Mouse (Mus musculus) intestine, embryonic 14.5 days (tissue): ENCODE data around the gene Ighmbp2. TPM values are rescaled to one million over a fixed set of nuclear protein-coding genes. Genes with fewer than 3 reads are reported as not detected.

Experiments used
- ATAC-seq: fragments of 200-750 bp; cut with Nextera tagmentation; replicated peaks from 2 replicates; pipeline ENCODE4 v1.8.0; 2017; ENCODE audit warnings: low read depth, moderate number of reproducible peaks, moderate TSS enrichment, moderate library complexity; ENCODE audit not compliant: low FRiP score, low TSS enrichment
- DNase-seq: peaks from one replicate; pipeline ENCODE4 v3.0.0-alpha.2; 2018; ENCODE audit warnings: low spot score
- H3K27ac ChIP-seq: fragments of 300-500 bp; sonication (generic); 2 replicates; pipeline ENCODE4 v1.5.1; 2014; ENCODE audit warnings: low read depth, mild to moderate bottlenecking, control low read depth
- H3K27me3 ChIP-seq: fragments of 300-500 bp; sonication (generic); replicated peaks from 2 replicates; pipeline ENCODE4 v1.6.1; 2014; ENCODE audit warnings: low read length, control low read depth; ENCODE audit not compliant: control insufficient read depth, insufficient read depth
- H3K36me3 ChIP-seq: fragments of 300-500 bp; sonication (generic); 2 replicates; pipeline ENCODE4 v1.6.1; 2014; ENCODE audit warnings: low read length, control low read depth; ENCODE audit not compliant: control insufficient read depth, insufficient read depth
- H3K4me1 ChIP-seq: fragments of 300-500 bp; sonication (generic); replicated peaks from 2 replicates; pipeline ENCODE4 v1.6.1; 2014; ENCODE audit warnings: low read length, control low read depth, mixed read lengths; ENCODE audit not compliant: control insufficient read depth, insufficient read depth
- H3K4me2 ChIP-seq: fragments of 300-500 bp; sonication (generic); 2 replicates; pipeline ENCODE4 v1.6.1; 2014; ENCODE audit warnings: low read length
- H3K4me3 ChIP-seq: fragments of 300-500 bp; sonication (generic); 2 replicates; pipeline ENCODE4 v1.5.1; 2014; ENCODE audit warnings: low read depth, low read length, control low read depth, mixed read lengths
- H3K9ac ChIP-seq: fragments of 300-500 bp; sonication (generic); 2 replicates; pipeline ENCODE4 v1.6.1; 2014; ENCODE audit warnings: mild to moderate bottlenecking, low read length
- H3K9me3 ChIP-seq: fragments of 300-500 bp; sonication (generic); 2 replicates; pipeline ENCODE4 v1.6.1; 2016; ENCODE audit warnings: low read length, control low read depth; ENCODE audit not compliant: control insufficient read depth
- WGBS: fragments of 180-500 bp; shearing (Covaris S2); extraction: QIAGEN DNeasy Blood & Tissue Kit; methylation state at CpG from one replicate; pipeline ENCODE4 v1.1.7; 2014; 5-methylcytosine and 5-hydroxymethylcytosine counted together
- polyA plus RNA-seq: library from polyadenylated mRNA; unstranded; fragments of >200 nt; fragmentation: Nextera tagmentation; extraction: Ambion mirVana; gene quantifications from 2 replicates; pipeline ENCODE4 v1.2.1, GENCODE M21; 2014

Gene Ighmbp2
- polyA plus RNA-seq, 1 experiment from 2014 or later: 10.5 TPM

DNA sequence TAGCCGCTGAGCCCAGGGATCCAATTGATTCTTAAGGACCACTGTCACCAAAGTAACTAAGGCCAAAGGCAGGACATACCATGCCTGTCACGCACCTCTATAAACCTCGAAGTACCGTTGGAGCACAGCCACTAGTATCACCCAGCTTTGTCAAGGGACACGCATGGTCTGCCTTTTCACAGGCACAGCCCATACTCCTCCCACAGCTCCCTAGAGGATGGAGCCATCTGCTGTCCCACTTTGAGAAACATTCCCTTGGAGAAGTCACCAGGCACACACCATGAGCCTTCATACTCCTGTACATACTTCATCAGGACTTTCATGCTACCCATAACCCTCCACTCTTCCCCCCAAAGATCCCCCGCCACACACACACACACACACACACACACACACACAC is 13.0 kb downstream of the Ighmbp2 start:
- Histone ChIP-seq H3K36me3 (peaks cover 96% of the 10 kb centered on the region), H3K9ac (no peak overlapping the region), H3K27me3 (no peaks in the 10 kb centered on the region), H3K4me3 (no peak overlapping the region), H3K27ac (no peak overlapping the region), H3K4me2 (no peak overlapping the region), H3K4me1 (no peaks in the 10 kb centered on the region), H3K9me3 (no peaks in the 10 kb centered on the region)
- ATAC-seq (no peak), DNase-seq (peak; percentile 20)
- 89% methylated on average over 6 of the region's 6 CpGs for WGBS

DNA sequence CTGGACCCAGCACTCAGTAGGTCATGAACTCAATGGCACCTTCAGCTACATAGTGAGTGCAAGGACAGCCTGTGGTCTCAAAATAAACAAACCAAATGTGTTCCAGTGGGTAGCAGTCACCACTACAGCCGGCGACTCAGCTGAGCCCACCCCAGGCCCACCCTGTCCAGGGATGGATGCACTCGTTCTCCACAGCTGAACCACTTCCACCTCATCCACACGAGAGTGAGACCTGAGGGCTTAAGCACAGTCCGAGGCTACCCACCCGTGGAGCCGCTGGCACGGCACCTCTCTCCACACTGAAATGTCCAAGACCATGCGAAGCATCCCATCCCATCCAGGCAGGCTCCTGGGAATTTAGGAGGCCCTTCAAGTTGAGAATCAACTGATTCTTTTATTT is 13.5 kb downstream of the Ighmbp2 start:
- WGBS: 95% methylated on average over 9 of the region's 9 CpGs
- Histone ChIP-seq H3K9ac (no peak overlapping the region), H3K36me3 (peaks cover 98% of the 10 kb centered on the region), H3K4me3 (no peak overlapping the region), H3K27ac (no peak overlapping the region), H3K27me3 (no peaks in the 10 kb centered on the region), H3K9me3 (no peaks in the 10 kb centered on the region), H3K4me1 (no peaks in the 10 kb centered on the region), H3K4me2 (no peak overlapping the region)
- DNase-seq (peak; percentile 18), ATAC-seq (no peak)

- ATAC-seq: no peak
- H3K36me3 ChIP-seq: peaks cover 98% of the 10 kb centered on the region
- no peaks in the 10 kb centered on the region for H3K9me3 ChIP-seq
- H3K4me3 ChIP-seq: no peak overlapping the region
- 92% methylated on average over 17 of the region's 17 CpGs for WGBS
- no peak overlapping the region for H3K9ac ChIP-seq
- no peak overlapping the region for H3K4me2 ChIP-seq
- H3K27ac ChIP-seq: no peak overlapping the region
- DNase-seq: peak; percentile 39
- no peaks in the 10 kb centered on the region for H3K27me3 ChIP-seq
- H3K4me1 ChIP-seq: no peaks in the 10 kb centered on the region
These were observed 14.4 kb downstream of the Ighmbp2 start for GRCm38 (mm10) chr19:3268218-3268980.

DNA sequence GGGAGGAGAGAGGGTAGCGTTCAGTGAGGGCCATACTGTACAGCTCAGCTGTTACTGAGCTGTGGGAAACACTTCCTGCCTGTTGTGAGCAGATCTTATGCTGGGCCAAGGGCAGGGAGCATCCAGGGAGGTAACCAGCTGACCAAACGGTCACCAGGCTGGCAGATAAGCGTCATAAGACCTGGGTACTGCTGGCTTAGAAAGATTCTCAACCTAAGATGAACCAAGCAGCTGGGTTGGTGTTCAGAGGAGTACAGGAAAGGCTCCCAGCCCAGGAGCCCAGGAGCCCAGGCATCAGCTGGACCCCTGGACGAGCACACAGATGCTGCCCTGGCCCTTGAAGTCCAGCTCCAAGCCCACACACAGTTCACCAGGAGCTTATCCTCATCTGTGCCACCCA is 15.5 kb downstream of the Ighmbp2 start:
- no peak for ATAC-seq
- Histone ChIP-seq H3K4me2 (no peak overlapping the region), H3K36me3 (peaks cover 92% of the 10 kb centered on the region), H3K27ac (no peak overlapping the region), H3K9me3 (no peaks in the 10 kb centered on the region), H3K9ac (no peak overlapping the region), H3K4me3 (no peak overlapping the region), H3K4me1 (no peaks in the 10 kb centered on the region), H3K27me3 (no peaks in the 10 kb centered on the region)
- WGBS: 87% methylated on average over 4 of the region's 4 CpGs
- DNase-seq: peak; percentile 25

- Histone ChIP-seq H3K27me3 (no peaks in the 10 kb centered on the region), H3K4me3 (no peak overlapping the region), H3K27ac (no peak overlapping the region), H3K9ac (no peak overlapping the region), H3K4me2 (no peak overlapping the region), H3K9me3 (no peaks in the 10 kb centered on the region), H3K36me3 (peaks cover 90% of the 10 kb centered on the region), H3K4me1 (no peaks in the 10 kb centered on the region)
- ATAC-seq (no peak), DNase-seq (peak; percentile 29)
- WGBS: 95% methylated on average over 4 of the region's 4 CpGs
These were observed 16.1 kb downstream of the Ighmbp2 start for GRCm38 (mm10) chr19:3266676-3267075.

DNA sequence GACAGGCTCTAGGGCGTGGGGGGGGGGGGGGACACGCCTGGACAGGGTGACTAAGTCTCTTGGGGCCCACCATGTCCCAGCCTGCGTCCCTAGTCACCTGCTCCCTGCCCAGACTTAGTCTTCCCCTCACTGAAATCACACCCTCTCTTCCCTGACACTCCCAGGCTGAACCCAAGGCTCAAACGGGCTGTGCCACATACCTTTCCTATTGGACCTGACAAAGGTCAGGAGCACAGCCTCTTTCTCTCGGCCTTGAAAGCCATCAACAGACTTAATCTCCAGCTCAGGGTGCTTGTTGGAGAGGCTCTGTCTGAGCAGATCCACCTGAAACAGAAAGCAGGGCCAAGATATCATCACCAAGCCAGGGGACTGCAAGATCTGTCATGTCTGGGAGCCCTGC is 16.7 kb downstream of the Ighmbp2 start:
- Histone ChIP-seq H3K4me2 (no peak overlapping the region), H3K9ac (no peak overlapping the region), H3K4me3 (no peak overlapping the region), H3K9me3 (no peaks in the 10 kb centered on the region), H3K36me3 (peaks cover 92% of the 10 kb centered on the region), H3K4me1 (no peaks in the 10 kb centered on the region), H3K27me3 (no peaks in the 10 kb centered on the region), H3K27ac (no peak overlapping the region)
- WGBS: 69% methylated on average over 5 of the region's 5 CpGs
- no peak for ATAC-seq
- peak; percentile 34 for DNase-seq

DNA sequence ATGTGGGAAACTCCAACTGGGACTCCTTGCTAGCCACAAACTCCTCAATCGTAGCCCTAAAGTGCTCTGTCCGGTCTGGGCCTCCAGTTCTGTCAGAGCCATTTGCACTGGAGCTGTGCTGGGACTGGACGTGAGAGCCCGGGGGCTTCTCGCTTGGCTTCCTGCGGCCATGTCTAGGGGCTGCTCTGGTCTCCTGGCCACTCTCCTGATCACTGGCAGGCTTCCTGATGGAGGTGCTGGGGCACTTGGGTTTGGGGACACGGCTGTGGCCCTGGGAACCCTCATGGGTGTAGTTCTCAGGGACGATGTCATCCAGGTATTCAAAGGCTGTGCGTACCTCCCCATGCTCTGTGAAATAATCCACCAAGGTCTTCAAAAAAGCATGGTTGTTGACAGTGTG is 17.6 kb downstream of the Ighmbp2 start:
- Histone ChIP-seq H3K27ac (no peak overlapping the region), H3K4me3 (no peak overlapping the region), H3K4me2 (no peak overlapping the region), H3K4me1 (no peaks in the 10 kb centered on the region), H3K27me3 (no peaks in the 10 kb centered on the region), H3K36me3 (peaks cover 92% of the 10 kb centered on the region), H3K9ac (no peak overlapping the region), H3K9me3 (no peaks in the 10 kb centered on the region)
- 95% methylated on average over 9 of the region's 9 CpGs for WGBS
- ATAC-seq (no peak), DNase-seq (peak; percentile 23)

GRCm38 (mm10) chr19:3264348-3264747 is 18.5 kb downstream of the Ighmbp2 start:
- Histone ChIP-seq H3K9me3 (no peaks in the 10 kb centered on the region), H3K4me2 (no peak overlapping the region), H3K4me1 (no peaks in the 10 kb centered on the region), H3K4me3 (no peak overlapping the region), H3K36me3 (peaks cover 87% of the 10 kb centered on the region), H3K9ac (no peak overlapping the region), H3K27ac (no peak overlapping the region), H3K27me3 (no peaks in the 10 kb centered on the region)
- 92% methylated on average over 6 of the region's 6 CpGs for WGBS
- ATAC-seq: no peak
- no peak for DNase-seq
